Mouse (Mus musculus): Measurements from ENCODE around the gene Tspan31.

- TF ChIP-seq POLR2A (IDR thresholded peaks at IDR 0.05; ENCODE audit: borderline replicate concordance, insufficient read depth, low read length) (no peak), CTCF (IDR thresholded peaks at IDR 0.05; ENCODE audit: borderline replicate concordance, insufficient read depth, low read depth, low read length) (no peak)
Observed at GRCm38 (mm10) chr10:127114408-127114807, 44.3 kb upstream of the Tspan31 start.

All from cerebellum, adult 2 months (tissue).